Mouse (Mus musculus) stomach, embryonic 15.5 days (tissue): ENCODE results near the gene Tomm20. TPM values are rescaled to one million over a fixed set of nuclear protein-coding genes. Genes with fewer than 3 reads are reported as not detected.

Experiments used
- ATAC-seq: fragments of 200-750 bp; cut with Nextera tagmentation; 2 replicates; pipeline ENCODE4 v1.8.0; 2017; ENCODE audit warnings: low read depth, moderate number of reproducible peaks, moderate TSS enrichment; ENCODE audit not compliant: insufficient read depth, low FRiP score
- H3K27ac ChIP-seq: fragments of 300-500 bp; sonication (generic); 2 replicates; pipeline ENCODE4 v1.5.1; 2015; ENCODE audit warnings: mild to moderate bottlenecking, inconsistent platforms
- H3K27me3 ChIP-seq: fragments of 300-500 bp; sonication (generic); replicated peaks from 2 replicates; pipeline ENCODE4 v1.6.1; 2015; ENCODE audit warnings: inconsistent platforms
- H3K36me3 ChIP-seq: fragments of 300-500 bp; sonication (generic); 2 replicates; pipeline ENCODE4 v1.6.1; 2015; ENCODE audit warnings: inconsistent platforms
- H3K4me1 ChIP-seq: fragments of 300-500 bp; sonication (generic); 2 replicates; pipeline ENCODE4 v1.6.1; 2015; ENCODE audit warnings: inconsistent platforms
- H3K4me2 ChIP-seq: fragments of 300-500 bp; sonication (generic); 2 replicates; pipeline ENCODE4 v1.6.1; 2015; ENCODE audit warnings: mild to moderate bottlenecking, inconsistent platforms
- H3K4me3 ChIP-seq: fragments of 300-500 bp; sonication (generic); replicated peaks from 2 replicates; pipeline ENCODE4 v1.5.1; 2015; ENCODE audit warnings: inconsistent platforms
- H3K9ac ChIP-seq: fragments of 300-500 bp; sonication (generic); 2 replicates; pipeline ENCODE4 v1.6.1; 2015; ENCODE audit warnings: inconsistent platforms
- H3K9me3 ChIP-seq: fragments of 300-500 bp; sonication (generic); 2 replicates; pipeline ENCODE4 v1.6.1; 2016; ENCODE audit warnings: inconsistent platforms
- WGBS: fragments of 180-500 bp; shearing (Covaris S2); methylation state at CpG from one replicate; pipeline ENCODE4 v1.1.7; 2015; 5-methylcytosine and 5-hydroxymethylcytosine counted together
- polyA plus RNA-seq: library from polyadenylated mRNA; unstranded; fragments of >200 nt; fragmentation: Nextera tagmentation; extraction: Ambion mirVana; gene quantifications from 2 replicates; pipeline ENCODE4 v1.2.1, GENCODE M21; 2015

Tomm20 gene
- polyA plus RNA-seq, 1 experiment from 2014 or later, result 226 TPM

GRCm38 (mm10) chr8:126949527-126949926 lies 3.9 kb upstream of the Tomm20 start:
- H3K4me2 ChIP-seq, result no peak overlapping the region
- no peak overlapping the region for H3K4me3 ChIP-seq
- 73% methylated on average over 2 of the region's 2 CpGs for WGBS
- ATAC-seq, result no peak
- H3K27me3 ChIP-seq, result no peaks in the 10 kb centered on the region
- H3K9me3 ChIP-seq, result no peaks in the 10 kb centered on the region
- no peak overlapping the region for H3K9ac ChIP-seq
- H3K27ac ChIP-seq, result no peak overlapping the region
- peaks cover 3% of the 10 kb centered on the region; the same call in 1 of the 2 replicates for H3K4me1 ChIP-seq
- H3K36me3 ChIP-seq, result peaks cover 16% of the 10 kb centered on the region

DNA sequence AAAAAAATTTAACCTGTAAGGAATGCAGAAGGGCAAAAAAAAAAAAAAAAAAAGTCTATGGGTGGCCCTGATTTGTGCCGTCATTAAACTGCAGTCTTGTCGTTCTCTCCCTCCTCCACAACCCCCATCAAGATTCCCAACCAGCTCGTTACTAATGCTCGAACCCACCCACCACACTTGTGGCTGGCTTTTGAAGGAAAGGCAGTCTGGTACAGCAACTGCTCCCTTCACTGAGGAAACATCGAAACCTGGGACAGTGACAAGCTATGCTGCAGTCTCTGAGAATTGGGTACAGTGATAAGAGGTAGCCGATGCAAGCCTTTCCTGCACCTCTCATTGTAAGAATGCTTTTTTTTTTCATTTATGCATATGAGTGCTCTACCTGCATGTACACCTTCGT lies 800 bp upstream of the Tomm20 start:
- Histone ChIP-seq H3K9ac (no peak overlapping the region; the same call in 1 of the 2 replicates), H3K9me3 (no peaks in the 10 kb centered on the region), H3K4me3 (no peak overlapping the region), H3K4me1 (peaks cover 18% of the 10 kb centered on the region; the same call in 1 of the 2 replicates), H3K36me3 (peaks cover 8% of the 10 kb centered on the region; the same call in 1 of the 2 replicates), H3K27me3 (no peaks in the 10 kb centered on the region), H3K4me2 (peak overlapping the region; percentile 79; the same call in 1 of the 2 replicates), H3K27ac (no peak overlapping the region)
- no peak for ATAC-seq
- 79% methylated on average over 7 of the region's 7 CpGs for WGBS

GRCm38 (mm10) chr8:126944781-126945691 lies 608 bp downstream of the Tomm20 start:
- ATAC-seq, result peak; percentile 41; the same call in 1 of the 2 replicates
- under 1% methylated on average over 46 of the region's 46 CpGs for WGBS
- Histone ChIP-seq H3K4me1 (peaks cover 18% of the 10 kb centered on the region; the same call in 1 of the 2 replicates), H3K4me2 (peak overlapping the region; percentile 91), H3K9ac (peak overlapping the region; percentile 89), H3K27me3 (no peaks in the 10 kb centered on the region), H3K27ac (peak overlapping the region; percentile 85), H3K9me3 (no peaks in the 10 kb centered on the region), H3K4me3 (peak overlapping the region; percentile 84), H3K36me3 (0 out of 2 replicates have a peak, but pooled peaks cover 4% of the 10 kb centered on the region)

DNA sequence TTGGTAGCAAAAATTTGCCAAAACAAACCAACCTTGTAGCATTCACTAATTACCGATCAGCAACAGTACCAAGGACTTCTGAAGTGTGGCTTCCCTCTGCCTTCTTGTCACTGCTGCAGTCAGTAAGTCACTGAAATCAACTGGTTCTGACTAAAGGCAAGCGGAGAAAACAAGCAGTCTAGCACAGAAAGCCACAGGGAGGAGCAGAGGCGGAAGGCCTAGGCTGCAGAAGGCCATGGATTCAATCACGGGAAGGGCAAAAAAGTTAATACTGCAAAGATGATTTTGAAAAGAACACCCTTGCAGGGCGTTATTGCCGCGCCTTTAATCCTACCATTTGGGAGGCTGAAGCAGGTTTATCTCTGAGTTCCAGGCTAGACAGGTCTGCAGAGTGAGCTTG lies 2.1 kb downstream of the Tomm20 start:
- ATAC-seq, result no peak
- H3K9ac ChIP-seq, result no peak overlapping the region
- H3K36me3 ChIP-seq, result peaks cover 8% of the 10 kb centered on the region
- no peak overlapping the region for H3K27ac ChIP-seq
- no peaks in the 10 kb centered on the region for H3K9me3 ChIP-seq
- peaks cover 18% of the 10 kb centered on the region; the same call in 1 of the 2 replicates for H3K4me1 ChIP-seq
- 0 out of 2 replicates have a peak overlapping the region, but pooled peaks have one; percentile 84 for H3K4me3 ChIP-seq
- H3K4me2 ChIP-seq, result peak overlapping the region; percentile 91
- no peaks in the 10 kb centered on the region for H3K27me3 ChIP-seq
- 82% methylated on average over 7 of the region's 7 CpGs for WGBS

DNA sequence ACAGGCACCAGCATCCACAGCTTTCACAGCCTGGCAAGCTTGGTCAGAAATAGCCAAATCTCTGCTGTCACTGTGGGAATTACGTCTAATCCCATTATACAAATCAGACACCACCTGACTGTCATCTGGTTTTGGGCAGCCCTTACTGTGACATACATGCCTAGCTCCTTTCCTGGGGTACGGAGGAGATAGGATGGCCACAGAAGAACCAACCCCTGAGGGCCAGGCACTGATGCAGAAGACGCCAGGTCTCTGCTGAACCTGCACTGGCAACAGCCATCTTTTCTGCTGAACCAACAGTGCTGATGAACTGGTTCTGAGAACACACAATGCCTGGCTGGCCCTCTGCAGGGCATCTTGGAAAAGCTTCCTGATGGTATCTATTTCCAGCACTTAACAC lies 8.3 kb downstream of the Tomm20 start:
- H3K9ac ChIP-seq, result no peak overlapping the region
- peaks cover 46% of the 10 kb centered on the region for H3K36me3 ChIP-seq
- WGBS, result 91% methylated on average over 3 of the region's 3 CpGs
- H3K4me3 ChIP-seq, result no peak overlapping the region
- H3K4me2 ChIP-seq, result no peak overlapping the region
- no peak for ATAC-seq
- no peak overlapping the region for H3K27ac ChIP-seq
- H3K4me1 ChIP-seq, result peaks cover 4% of the 10 kb centered on the region; the same call in 1 of the 2 replicates
- H3K27me3 ChIP-seq, result no peaks in the 10 kb centered on the region
- no peaks in the 10 kb centered on the region for H3K9me3 ChIP-seq

- no peak overlapping the region for H3K4me3 ChIP-seq
- H3K27me3 ChIP-seq, result no peaks in the 10 kb centered on the region
- peaks cover 46% of the 10 kb centered on the region for H3K36me3 ChIP-seq
- no peak overlapping the region for H3K9ac ChIP-seq
- no peaks in the 10 kb centered on the region for H3K4me1 ChIP-seq
- no peak overlapping the region for H3K27ac ChIP-seq
- H3K9me3 ChIP-seq, result no peaks in the 10 kb centered on the region
- ATAC-seq, result no peak
- no peak overlapping the region for H3K4me2 ChIP-seq
Measured at GRCm38 (mm10) chr8:126935932-126936331, 9.7 kb downstream of the Tomm20 start.

- H3K27ac ChIP-seq, result no peak overlapping the region
- H3K4me1 ChIP-seq, result no peaks in the 10 kb centered on the region
- H3K9ac ChIP-seq, result no peak overlapping the region
- H3K9me3 ChIP-seq, result no peaks in the 10 kb centered on the region
- no peak overlapping the region for H3K4me3 ChIP-seq
- H3K27me3 ChIP-seq, result no peaks in the 10 kb centered on the region
- H3K4me2 ChIP-seq, result no peak overlapping the region
- H3K36me3 ChIP-seq, result peaks cover 46% of the 10 kb centered on the region
- ATAC-seq, result no peak
- WGBS, result 87% methylated on average over 2 of the region's 2 CpGs
Measured at GRCm38 (mm10) chr8:126935387-126935786, 10.3 kb downstream of the Tomm20 start.

DNA sequence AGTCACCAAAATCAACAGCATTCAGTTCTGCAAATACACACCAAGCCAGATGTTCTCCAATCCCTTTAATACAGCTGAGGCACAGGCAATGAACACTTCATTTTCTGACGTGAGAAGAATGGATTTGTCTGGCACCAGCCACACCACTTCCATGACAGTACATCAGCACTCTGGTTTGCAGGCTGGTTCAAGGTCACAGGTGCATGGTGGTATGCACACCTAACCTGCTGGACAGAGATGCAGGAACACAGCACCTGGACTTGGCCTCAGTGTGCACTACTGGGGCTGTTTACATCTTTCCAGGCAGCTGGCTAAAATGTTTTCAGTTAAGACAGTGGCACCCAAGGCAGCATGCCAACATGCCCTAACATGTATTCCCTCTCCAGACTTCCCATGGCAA lies 13.0 kb downstream of the Tomm20 start:
- 52% methylated on average over 1 of the region's 1 CpGs for WGBS
- no peak for ATAC-seq
- Histone ChIP-seq H3K9ac (no peak overlapping the region), H3K4me2 (no peak overlapping the region), H3K27me3 (no peaks in the 10 kb centered on the region), H3K36me3 (peaks cover 40% of the 10 kb centered on the region), H3K9me3 (no peaks in the 10 kb centered on the region), H3K4me1 (no peaks in the 10 kb centered on the region), H3K4me3 (no peak overlapping the region), H3K27ac (no peak overlapping the region)

GRCm38 (mm10) chr8:126932249-126932648 lies 13.4 kb downstream of the Tomm20 start:
- Histone ChIP-seq H3K27ac (no peak overlapping the region), H3K9ac (no peak overlapping the region), H3K4me1 (no peaks in the 10 kb centered on the region), H3K27me3 (no peaks in the 10 kb centered on the region), H3K4me3 (no peak overlapping the region), H3K9me3 (no peaks in the 10 kb centered on the region), H3K4me2 (no peak overlapping the region), H3K36me3 (peaks cover 37% of the 10 kb centered on the region)
- 82% methylated on average over 1 of the region's 1 CpGs for WGBS
- ATAC-seq, result no peak

- no peaks in the 10 kb centered on the region for H3K4me1 ChIP-seq
- no peak overlapping the region for H3K4me3 ChIP-seq
- H3K36me3 ChIP-seq, result peaks cover 31% of the 10 kb centered on the region
- no peak overlapping the region for H3K9ac ChIP-seq
- no peak overlapping the region for H3K4me2 ChIP-seq
- H3K9me3 ChIP-seq, result no peaks in the 10 kb centered on the region
- 41% methylated on average over 2 of the region's 2 CpGs for WGBS
- no peaks in the 10 kb centered on the region for H3K27me3 ChIP-seq
- H3K27ac ChIP-seq, result no peak overlapping the region
- no peak for ATAC-seq
Measured at GRCm38 (mm10) chr8:126931720-126932119, 13.9 kb downstream of the Tomm20 start.

DNA sequence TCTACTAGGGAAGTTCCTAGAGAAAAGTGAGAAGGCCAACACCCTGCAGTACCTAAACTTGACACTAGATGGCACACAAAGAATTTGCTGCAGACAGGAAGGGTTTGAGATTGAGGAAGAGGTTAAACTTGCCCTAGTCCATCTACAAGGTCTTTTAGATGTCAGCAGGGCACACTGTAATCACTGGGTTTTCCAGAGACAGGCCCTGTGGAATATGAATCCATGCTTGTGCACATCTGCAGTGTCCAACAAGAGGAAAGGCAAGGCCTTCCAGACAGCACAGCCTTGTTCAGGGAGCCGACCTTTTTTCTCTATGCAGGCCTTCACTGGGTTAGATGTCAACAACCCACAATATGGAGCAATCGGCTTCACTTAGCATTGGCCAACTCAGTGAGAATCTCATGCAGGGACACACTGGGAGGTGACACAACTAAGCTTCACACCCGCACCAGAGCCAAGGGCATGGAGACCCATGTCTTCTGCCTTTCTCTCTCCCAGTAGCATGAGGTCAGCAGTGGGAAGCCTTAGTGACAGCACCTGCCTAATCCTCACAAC lies 16.0 kb downstream of the Tomm20 start:
- Histone ChIP-seq H3K4me1 (no peaks in the 10 kb centered on the region), H3K27me3 (no peaks in the 10 kb centered on the region), H3K9me3 (no peaks in the 10 kb centered on the region), H3K4me2 (no peak overlapping the region), H3K4me3 (no peak overlapping the region), H3K27ac (no peak overlapping the region), H3K36me3 (peaks cover 18% of the 10 kb centered on the region), H3K9ac (no peak overlapping the region)
- ATAC-seq, result no peak
- WGBS, result 76% methylated on average over 3 of the region's 3 CpGs
